Mouse (Mus musculus) cerebral cortex, adult 2 months (tissue): ENCODE data around the gene Glt6d1.

Experiments used
- WGBS: fragments of 180-500 bp; shearing (Covaris S2); methylation state at CpG from one replicate; pipeline ENCODE4 v1.1.7; 2018; 5-methylcytosine and 5-hydroxymethylcytosine counted together

Glt6d1 gene

DNA sequence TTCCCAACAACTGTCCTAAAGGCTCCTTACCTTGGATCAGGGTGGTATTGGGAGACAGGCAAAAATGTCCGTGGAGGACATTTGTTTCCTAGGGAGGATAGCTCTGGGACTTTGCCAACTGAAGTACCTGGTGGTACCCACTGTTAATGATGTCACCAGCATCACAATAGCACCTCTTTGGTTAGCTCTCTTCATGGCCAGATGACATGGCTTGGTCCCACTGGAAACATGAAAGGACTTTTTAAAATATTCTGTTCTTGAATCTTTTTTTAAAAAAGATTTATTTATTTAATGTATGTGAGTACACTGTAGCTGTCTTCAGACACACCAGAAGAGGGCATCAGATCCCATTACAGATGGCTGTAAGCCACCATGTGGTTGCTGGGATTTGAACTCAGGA lies at the start of gene Glt6d1:
TSS of gene Glt6d1 (minus strand) at position 101 of the 400 bp plus-strand sequence.
- WGBS = 68% methylated on average over 1 of the region's 1 CpGs

DNA sequence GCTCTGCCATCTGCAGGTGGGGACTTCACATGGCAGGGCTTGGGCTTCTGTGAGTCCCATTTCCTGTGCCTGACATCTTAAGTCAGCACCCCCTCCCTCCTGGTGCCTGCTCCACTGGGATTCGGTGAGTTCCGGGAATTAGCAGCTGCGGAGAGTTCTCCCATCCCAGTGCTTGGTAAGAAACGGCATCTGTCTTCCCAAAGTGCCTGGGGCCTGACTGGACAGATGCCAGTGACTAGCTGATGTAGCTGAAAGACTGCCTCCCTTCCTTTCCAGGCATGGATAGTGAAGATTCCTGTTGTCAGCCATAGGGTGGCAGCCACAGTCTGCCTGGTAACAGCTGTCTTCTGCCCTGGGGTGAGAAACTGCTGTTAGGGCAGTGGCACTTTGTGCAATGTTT lies 49.8 kb upstream of the Glt6d1 start:
- WGBS = 2% methylated on average over 4 of the region's 4 CpGs

DNA sequence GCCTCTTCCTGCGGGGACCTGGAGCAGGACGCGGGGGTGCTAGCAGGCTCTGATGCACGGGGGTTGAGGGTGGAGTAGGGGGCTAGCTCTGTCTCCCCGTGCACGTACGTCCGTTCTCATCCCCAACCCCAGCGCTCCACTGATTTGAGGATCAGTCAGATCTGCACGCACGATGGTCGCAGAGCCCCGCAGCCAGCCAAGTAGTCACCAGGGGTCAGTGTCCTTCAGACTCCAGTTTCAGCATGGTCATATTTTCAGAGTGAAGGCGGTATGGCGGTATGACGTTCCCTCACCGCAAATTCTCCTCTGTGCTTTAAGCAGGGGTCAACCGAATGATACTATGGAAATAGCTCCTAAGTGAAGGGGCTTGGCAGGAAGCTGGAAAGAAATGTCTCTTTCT lies 48.6 kb upstream of the Glt6d1 start:
- 4% methylated on average over 18 of the region's 18 CpGs for WGBS

DNA sequence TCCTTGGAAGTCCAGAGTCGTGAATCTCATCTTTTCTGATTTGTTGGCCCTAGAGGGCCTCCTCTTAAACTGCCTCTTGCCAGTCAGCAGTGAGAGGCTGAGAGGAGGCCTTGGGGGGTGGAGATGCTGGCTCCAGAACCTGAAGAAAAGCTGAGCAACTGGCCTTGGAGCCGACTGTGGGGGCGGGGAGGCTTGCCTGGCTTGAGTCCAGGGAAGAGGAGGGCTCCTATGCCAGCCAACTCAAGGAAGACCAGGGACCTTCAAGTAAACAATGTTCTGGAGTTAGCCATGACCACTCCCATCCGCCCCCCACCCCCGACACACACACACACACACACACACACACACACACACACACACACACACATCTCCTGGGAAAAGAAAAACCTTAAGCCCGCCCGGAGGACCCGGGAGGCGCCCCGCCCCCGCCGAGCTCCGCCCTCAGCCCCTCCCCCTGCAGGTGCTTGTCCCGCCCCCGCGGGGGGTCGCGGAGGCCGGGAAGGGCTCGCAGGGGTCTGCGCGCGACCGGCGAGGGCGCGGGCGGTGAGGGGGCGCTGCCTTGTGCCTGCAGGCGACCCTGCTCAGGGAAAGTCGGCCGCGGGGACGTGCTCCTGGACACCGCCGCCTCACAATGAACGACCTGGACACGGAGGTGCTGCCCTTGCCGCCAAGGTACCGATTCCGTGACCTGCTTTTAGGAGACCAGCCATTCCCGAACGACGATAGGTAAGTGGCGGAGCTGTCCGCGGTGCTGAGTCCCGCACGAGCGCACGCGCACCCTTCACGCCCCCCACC lies 47.9 kb upstream of the Glt6d1 start, which contains the start of gene Kcnt1:
TSS of gene Kcnt1 (plus strand) at position 398 of the 795 bp plus-strand sequence.
- WGBS = 2% methylated on average over 45 of the region's 53 CpGs

DNA sequence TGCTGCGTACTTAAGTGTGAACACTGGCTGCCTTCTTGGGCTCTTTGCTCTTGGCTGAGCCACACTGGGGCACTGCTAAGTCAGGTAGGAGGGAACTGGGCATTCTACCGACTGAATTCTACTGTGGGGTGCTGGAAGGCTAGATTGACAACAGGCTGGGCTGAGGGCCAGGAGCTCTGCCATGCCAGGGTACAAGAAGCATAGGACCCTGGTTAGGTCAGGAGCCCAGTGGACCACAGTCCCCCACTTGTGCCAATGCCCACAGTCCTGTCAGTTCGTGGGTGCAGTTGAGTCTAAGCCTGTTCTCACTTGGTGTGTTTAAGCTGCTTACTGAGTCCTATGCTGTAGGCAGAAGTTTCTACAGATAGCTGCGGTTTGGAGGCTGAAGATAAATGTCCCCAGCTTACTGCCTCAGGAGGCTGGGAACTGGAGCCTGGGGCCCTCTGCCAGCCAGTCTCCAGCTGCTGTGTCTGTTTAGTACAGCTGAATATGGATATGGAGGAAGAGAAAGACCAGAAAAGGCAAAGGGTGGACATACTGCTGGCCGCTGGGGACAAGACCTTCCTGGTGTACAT lies 47.1 kb upstream of the Glt6d1 start:
- WGBS = 42% methylated on average over 5 of the region's 5 CpGs

DNA sequence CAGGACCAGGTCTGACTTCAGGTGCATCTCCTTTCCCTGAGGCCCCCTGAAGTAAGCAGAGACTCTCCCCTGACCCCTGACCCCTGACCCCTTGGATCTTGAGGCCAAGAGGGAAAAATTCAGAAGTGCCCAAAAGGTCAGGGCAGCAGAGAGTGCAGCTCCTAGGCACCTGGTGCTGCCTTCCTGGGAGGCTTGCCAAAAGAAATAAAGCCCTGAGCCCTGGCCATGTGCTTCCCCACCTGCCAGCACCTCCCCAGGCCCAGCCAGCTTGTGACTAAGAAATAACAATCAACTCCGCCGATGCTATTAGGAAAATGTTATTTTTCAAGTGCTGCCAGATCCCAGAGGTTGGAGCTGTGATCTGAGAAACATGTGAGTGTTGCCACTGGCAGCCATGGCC lies 46.4 kb upstream of the Glt6d1 start:
- WGBS = 46% methylated on average over 2 of the region's 2 CpGs

DNA sequence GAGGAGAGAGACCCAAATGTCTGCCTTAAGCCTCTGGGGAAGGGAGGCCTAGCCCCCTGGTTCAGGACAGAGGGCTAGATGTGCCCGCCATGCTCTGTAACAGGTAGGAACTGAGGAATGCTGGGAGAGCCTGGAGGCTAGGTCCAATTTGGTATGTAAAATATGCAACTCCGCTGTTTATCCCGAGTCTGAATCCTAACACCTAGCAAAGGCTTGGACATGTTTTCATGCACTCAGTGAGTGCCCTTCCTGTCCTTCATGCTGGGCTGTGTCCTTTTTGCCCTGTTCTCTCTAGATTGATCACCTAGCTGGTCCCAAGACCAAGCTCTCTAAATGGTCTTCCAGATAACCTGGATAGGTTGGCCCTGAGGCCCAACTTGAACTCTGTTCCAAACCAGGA lies 44.2 kb upstream of the Glt6d1 start:
- 90% methylated on average over 3 of the region's 3 CpGs for WGBS

DNA sequence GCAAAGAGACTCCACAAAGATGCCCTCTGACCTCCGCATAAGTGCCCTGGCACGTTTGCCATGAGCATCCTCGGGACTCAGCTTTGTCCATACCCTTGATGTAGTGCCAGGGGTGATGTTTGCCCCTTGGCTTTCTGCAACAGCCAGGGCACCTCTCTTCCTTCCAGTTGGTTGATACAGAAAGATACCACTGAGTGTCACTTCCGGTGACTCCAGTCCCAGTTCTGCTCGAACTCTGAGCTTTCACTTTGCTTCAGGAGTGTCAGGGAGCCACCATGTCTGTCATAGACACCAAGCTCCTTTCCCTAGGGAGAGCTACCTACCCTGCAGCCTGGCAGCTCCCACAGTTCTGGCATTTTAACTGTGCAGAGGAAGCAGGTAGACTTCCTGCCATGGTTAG lies 38.4 kb upstream of the Glt6d1 start:
- WGBS = 83% methylated on average over 5 of the region's 5 CpGs

DNA sequence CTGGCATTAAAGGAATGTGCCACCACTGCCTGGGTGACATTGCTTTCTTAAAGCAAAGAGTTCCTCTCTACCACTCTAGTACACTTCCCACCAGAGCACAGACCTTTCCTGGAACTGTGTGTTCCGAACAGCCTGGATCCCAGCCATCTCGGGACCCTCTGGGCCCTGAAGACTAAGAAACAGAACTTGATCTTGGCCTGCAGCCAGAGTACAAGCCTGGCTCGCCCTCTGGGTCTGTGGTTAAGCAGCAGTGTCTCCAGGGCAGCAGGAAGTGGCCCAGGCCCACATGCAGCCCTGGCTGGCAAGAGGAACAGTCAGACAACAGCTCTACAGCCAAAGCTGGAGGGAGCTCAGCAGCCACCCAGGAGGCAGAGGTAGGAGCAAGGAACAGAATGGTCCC lies 37.0 kb upstream of the Glt6d1 start:
- WGBS = 51% methylated on average over 3 of the region's 3 CpGs

DNA sequence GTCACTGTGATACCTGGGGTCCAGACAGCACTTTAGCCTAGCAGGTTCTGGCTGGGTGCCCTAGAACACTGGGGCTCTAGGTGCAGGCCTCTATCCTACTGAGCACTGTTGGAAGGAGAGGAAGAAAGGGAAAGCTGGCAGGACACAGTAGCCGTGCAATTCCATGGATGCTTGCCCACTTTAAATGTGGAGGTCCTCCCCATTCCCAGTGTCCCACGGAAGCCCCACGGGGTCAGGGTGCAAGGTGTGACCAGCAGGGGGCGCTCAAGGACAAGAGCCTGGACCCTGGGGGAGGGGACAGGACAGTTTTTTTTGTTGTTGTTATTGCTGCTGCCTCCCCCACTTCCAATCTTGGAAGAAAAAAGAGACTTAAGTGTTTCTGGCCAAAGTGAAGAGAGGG lies 34.7 kb upstream of the Glt6d1 start:
- 11% methylated on average over 4 of the region's 4 CpGs for WGBS

DNA sequence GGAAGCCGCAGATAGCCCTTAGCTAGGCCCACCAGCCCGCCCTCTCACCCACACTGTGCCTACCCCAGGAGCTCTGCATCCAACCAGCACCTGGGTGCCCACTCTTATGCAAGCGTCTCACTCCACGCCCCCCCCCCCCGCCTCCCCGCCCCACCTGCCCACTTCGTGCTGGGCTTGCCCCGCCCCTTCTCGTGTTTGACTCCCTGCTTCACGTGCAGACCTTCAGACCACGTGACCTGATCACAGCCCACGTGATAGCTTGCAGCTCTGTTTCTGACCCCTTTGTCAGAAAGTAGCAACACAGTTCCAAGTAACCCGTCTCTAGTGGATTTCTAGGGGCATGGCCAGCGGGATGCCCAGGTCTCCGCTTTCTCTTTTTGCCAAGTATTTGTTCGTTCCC lies 31.6 kb upstream of the Glt6d1 start, which contains the start of gene Sohlh1:
TSS of gene Sohlh1 (minus strand) at position 23 of the 400 bp plus-strand sequence.
- WGBS = 84% methylated on average over 16 of the region's 16 CpGs

DNA sequence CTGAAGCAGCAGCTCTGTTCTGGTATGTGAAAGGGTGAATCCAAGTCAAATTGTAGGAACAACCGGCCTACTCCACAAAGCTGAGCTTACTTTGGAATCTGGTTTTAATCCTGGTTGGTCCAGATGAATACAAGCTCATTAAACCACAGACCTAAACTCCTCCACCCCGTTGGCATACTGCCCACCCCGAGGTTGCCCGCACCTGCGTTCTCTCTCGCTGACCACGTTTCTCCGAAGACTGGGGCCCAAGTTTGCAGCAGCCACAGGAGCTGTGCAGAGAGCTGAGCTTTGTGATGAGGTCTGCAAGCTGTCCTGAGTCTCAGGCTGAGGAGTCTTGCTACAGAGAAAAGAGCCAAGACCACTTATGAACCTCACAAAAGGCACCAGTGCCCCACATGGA lies 30.9 kb upstream of the Glt6d1 start:
- WGBS = 60% methylated on average over 8 of the region's 8 CpGs

DNA sequence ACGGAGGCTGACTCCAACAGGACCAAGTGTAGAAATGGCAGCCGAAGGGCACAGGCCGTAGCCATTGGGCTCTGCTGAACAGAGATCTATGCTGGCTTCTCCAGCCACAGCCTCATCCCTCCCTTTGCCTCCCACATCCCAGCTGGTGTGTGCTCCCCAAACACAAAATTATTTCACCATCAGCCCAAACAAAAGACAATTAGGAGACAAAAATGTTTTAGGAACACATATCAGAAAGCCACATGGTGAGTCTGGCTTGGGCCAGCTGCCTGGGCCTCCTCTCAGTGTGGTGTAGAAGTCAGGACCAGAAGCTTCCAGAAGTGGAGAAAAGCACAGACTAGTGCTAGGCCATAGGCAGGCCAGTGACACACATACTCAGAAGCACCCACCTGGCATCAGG lies 28.4 kb upstream of the Glt6d1 start:
- 79% methylated on average over 3 of the region's 3 CpGs for WGBS

DNA sequence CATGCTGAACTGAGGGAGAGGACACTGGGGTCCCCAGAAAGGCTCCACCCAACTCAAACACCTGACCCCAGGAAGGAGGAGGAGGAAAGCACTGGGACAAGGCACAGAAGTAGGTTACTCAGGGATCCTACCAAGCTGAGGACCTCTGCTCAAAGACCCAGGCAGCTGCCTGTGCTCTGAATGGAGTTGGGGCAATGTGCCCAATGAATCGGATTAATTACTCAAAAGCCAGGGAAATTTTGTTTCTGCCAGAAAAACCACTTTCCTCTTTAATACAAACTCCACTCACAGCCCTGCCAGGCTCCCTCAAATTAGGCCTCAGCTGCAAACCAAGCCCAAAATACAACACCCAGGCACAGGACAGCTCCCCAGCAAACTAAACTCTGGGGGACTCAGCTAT lies 27.1 kb upstream of the Glt6d1 start:
- 47% methylated on average over 1 of the region's 1 CpGs for WGBS

DNA sequence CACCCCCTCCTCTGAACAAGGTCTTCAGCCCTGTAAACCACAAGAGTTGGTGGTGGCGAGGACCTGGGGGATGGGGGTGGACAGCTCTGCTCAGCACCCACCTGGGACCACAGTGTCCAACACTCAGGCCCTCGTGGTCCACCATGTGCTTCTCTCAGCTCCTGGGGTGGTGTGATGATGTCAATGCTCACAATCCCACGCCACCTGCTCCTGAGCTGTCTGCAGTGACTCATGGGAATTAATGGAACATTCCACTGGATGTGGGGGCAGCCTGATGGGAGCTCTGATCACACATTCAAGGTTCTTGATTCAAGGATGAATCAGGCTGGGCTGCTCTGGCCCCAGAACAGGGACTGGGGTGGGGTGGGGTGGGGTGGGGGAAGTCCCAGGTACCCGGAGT lies 26.5 kb upstream of the Glt6d1 start:
- WGBS = 62% methylated on average over 4 of the region's 4 CpGs

DNA sequence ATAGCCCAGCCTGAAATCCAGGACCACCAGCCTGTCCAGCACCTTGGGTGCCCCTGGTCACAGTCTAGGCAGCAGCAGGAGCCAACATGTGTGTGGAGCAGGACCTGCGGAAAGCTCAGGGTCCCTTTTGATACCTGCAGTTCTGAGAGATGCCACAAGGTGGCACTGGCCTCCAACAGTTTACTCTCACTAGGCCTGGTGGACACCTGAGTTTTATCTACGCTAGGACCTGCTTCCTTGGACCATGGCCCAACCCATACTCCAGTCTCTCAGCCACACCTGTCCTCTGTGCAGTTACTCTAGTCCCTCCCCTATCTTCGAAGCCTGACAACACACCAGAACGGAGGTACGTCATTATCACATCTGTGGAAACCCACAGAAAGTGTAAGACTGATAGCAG lies 20.6 kb upstream of the Glt6d1 start:
- 47% methylated on average over 5 of the region's 5 CpGs for WGBS

DNA sequence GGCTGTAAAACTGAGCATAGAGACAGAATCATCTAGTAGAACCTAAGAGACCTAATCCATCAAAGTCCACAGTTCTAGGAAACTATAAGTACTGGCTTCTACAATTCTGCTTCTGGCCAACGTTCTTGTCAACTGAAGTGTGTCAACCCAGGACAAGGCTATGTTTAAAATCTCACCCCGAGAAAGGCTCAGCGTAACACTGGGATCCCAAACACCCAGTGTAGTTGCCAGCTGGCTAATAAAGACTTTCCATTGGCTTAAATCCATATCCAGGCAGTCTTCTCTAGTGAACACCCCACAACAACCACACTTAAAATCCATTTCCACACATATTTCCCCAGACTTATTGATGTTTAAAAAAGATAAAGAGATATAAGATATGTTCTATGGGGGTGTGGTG lies 15.1 kb upstream of the Glt6d1 start:
- WGBS = 55% methylated on average over 3 of the region's 3 CpGs

DNA sequence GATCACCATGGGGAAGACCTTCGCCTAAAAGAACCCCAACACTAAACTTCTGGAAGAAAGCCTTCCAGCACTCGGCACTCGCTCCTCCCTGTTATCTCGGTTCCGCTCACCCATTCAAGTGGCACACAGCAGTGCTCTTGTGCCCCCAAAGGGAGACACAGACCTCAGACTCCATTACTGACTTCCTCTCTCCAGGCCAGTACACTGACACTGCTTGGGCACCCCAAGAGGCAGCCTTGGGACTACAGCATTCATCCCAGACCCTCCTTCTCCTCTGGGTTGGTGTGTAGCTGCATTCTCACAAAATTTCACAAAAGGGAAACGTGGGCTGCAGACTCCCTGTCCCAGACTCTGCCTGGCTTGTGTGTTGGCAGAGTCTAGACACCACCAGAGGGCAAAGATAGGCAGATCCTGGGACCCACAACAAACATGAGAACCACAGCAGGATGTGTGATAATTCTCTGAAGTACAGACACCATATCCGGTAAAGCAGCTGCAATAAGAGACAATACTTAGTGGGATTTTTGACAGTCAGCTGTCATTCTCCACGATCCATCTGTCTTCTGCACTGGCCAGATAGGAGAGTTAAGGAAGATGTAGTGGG lies 12.8 kb upstream of the Glt6d1 start:
- 76% methylated on average over 8 of the region's 8 CpGs for WGBS

DNA sequence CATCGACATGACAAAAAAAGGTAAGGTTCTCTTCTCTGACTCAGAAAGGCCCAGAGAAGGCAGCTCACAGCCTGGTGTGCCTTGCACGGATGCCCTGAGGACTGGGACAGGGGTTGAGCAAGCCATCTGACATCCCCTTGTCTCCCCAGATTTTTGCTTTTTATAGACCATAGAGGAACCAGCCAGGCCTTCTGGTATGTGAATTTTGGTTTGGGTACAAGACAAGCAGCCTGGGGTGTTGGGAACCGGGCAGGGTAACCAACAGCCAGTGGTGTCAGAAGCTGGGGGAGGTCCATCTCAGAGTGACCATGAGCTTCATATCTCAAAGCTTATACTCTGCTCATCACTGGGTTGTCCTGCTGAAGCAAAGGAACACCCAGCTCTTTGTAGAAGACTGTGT lies 9.1 kb upstream of the Glt6d1 start:
- WGBS = 95% methylated on average over 3 of the region's 3 CpGs

DNA sequence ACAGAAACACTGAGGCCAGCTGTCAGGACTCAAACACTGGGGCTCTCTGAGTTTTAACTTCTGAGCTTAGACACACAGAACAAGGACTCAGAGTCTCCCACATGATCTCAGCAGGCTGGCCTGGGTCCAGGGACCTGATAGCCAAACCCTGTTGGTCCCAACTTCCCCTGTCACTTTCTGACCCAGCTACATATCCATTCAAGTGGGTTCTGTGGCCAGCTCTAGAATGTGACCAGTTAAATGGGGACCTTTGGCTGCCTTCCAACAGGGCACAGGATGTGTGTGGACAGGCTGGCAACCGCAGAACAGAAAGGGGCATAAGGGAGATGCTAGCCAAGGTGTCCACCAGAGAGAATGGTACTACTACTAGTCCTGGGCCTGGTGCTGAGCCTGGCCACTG lies 7.2 kb upstream of the Glt6d1 start, which contains the start of gene Lcn9:
TSS of gene Lcn9 (plus strand) at position 348 of the 400 bp plus-strand sequence.
- 48% methylated on average over 1 of the region's 1 CpGs for WGBS

DNA sequence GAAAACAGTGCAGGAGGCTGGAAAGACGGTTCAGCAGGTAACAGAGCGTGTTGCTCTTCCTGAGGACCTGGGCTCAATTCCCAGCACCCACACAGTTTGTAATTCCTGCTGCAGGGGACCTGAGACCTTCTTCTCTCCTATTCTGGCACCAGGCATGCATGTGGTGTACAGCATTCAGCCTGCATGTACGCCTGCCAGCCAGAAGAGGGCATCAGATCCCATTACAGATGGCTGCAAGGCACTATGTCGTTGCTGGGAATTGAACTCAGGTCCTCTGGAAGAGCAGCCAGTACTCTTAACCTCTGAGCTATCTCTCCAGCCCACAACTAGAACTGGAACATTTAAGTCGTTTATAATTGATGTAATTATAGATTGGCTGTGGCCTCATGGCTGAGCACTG lies 2.3 kb downstream of the Glt6d1 start:
- 83% methylated on average over 5 of the region's 5 CpGs for WGBS

DNA sequence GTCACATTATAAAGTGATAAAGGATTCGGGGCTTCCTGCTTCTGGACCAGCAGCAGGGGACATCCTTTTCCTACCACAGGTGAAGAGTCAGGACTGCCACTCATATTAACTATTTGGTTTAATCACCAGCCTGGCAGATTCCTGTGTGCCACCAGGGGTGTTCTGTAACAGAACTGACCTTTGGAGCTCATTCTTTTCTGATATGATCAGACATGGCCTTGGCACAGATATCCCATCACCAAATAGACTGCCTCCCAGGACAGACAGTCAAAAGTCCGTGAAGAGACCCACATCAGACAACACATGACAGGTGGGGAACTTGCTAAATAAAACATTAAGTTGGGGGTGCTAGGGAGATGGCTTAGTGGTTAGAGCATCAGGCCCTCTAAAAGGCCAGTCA lies 3.9 kb downstream of the Glt6d1 start:
- 84% methylated on average over 2 of the region's 2 CpGs for WGBS

DNA sequence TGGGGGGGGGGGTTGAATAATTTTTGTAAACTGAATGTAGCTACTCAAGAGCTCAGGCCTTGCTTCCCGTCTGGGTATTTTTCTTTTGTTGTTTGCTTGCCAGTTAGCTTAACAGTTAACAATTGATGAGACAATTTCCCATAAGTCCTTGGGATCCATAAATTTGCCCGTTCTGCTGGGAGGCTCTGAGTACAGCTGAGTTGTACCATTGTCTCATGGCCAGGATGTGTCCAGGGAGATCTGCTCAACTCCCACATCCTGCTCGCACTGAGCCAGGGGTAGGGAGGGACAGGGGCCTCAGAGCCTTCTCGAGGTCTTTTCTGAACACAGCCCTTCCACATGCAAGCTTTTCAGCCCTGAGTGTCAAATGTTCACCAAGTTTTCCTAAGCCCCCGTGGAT lies 17.6 kb downstream of the Glt6d1 start:
- WGBS = 52% methylated on average over 5 of the region's 5 CpGs
